Mouse (Mus musculus) frontal cortex, adult 2 months (tissue): ENCODE measurements around the gene Bach2. TPM values are rescaled to one million over a fixed set of nuclear protein-coding genes. Genes with fewer than 3 reads are reported as not detected.

ENCODE experiments used
- DNase-seq, 2 experiments: peaks; one replicate each; pipeline ENCODE4 v3.0.0; 2022; ENCODE audit warnings: low spot score in 1 of 2; ENCODE audit errors: extremely low spot score in 1 of 2
- polyA plus RNA-seq: library from polyadenylated mRNA; depleted of rRNA; stranded (reverse); fragments of >200 nt; gene quantifications from 2 replicates; pipeline ENCODE4 v1.2.3, GENCODE M21; 2012

The Bach2 gene
- polyA plus RNA-seq, 1 experiment: 4.8 TPM

- DNase-seq: no peak
Observed at GRCm38 (mm10) chr4:32538987-32539386, 300.4 kb downstream of the Bach2 start.

- peak in 1 of 2 experiments; percentile 56 for DNase-seq
Observed at GRCm38 (mm10) chr4:32544821-32545545, 306.4 kb downstream of the Bach2 start.

- DNase-seq: no peak
Observed at GRCm38 (mm10) chr4:32545548-32545947, 306.9 kb downstream of the Bach2 start.

GRCm38 (mm10) chr4:32549150-32549549 is 310.5 kb downstream of the Bach2 start:
- DNase-seq: no peak

- no peak for DNase-seq
Observed at GRCm38 (mm10) chr4:32551337-32551736, 312.7 kb downstream of the Bach2 start.

GRCm38 (mm10) chr4:32555506-32555905 is 316.9 kb downstream of the Bach2 start:
- no peak for DNase-seq

- peak in 1 of 2 experiments; percentile 57 for DNase-seq
Observed at GRCm38 (mm10) chr4:32560246-32560645, 321.6 kb downstream of the Bach2 start.

GRCm38 (mm10) chr4:32560724-32561554 is 322.3 kb downstream of the Bach2 start:
- DNase-seq: peak in 1 of 2 experiments; percentile 54

GRCm38 (mm10) chr4:32561555-32562095 is 323.0 kb downstream of the Bach2 start:
- peak; percentile 38 to 71 for DNase-seq

- DNase-seq: no peak
Observed at GRCm38 (mm10) chr4:32562319-32563115, 323.9 kb downstream of the Bach2 start.

- no peak for DNase-seq
Observed at GRCm38 (mm10) chr4:32564416-32564815, 325.8 kb downstream of the Bach2 start.

- DNase-seq: no peak
Observed at GRCm38 (mm10) chr4:32564918-32565317, 326.3 kb downstream of the Bach2 start.

GRCm38 (mm10) chr4:32569054-32569453 is 330.4 kb downstream of the Bach2 start:
- no peak for DNase-seq

- DNase-seq: peak in 1 of 2 experiments; percentile 47
Observed at GRCm38 (mm10) chr4:32569995-32570938, 331.7 kb downstream of the Bach2 start.

- DNase-seq: no peak
Observed at GRCm38 (mm10) chr4:32570939-32571317, 332.3 kb downstream of the Bach2 start.

GRCm38 (mm10) chr4:32571441-32571840 is 332.8 kb downstream of the Bach2 start:
- no peak for DNase-seq

GRCm38 (mm10) chr4:32572118-32572517 is 333.5 kb downstream of the Bach2 start:
- peak in 1 of 2 experiments; percentile 67 for DNase-seq

- no peak for DNase-seq
Observed at GRCm38 (mm10) chr4:32573586-32573985, 335.0 kb downstream of the Bach2 start.

- DNase-seq: no peak
Observed at GRCm38 (mm10) chr4:32574604-32575003, 336.0 kb downstream of the Bach2 start.
